Mouse (Mus musculus): Measurements from ENCODE around the gene Fam234b. TPM values are rescaled to one million over a fixed set of nuclear protein-coding genes. Genes with fewer than 3 reads are reported as not detected.

Fam234b gene
- polyA plus RNA-seq, 1 experiment from 2014 or later: 5.7 TPM

DNA sequence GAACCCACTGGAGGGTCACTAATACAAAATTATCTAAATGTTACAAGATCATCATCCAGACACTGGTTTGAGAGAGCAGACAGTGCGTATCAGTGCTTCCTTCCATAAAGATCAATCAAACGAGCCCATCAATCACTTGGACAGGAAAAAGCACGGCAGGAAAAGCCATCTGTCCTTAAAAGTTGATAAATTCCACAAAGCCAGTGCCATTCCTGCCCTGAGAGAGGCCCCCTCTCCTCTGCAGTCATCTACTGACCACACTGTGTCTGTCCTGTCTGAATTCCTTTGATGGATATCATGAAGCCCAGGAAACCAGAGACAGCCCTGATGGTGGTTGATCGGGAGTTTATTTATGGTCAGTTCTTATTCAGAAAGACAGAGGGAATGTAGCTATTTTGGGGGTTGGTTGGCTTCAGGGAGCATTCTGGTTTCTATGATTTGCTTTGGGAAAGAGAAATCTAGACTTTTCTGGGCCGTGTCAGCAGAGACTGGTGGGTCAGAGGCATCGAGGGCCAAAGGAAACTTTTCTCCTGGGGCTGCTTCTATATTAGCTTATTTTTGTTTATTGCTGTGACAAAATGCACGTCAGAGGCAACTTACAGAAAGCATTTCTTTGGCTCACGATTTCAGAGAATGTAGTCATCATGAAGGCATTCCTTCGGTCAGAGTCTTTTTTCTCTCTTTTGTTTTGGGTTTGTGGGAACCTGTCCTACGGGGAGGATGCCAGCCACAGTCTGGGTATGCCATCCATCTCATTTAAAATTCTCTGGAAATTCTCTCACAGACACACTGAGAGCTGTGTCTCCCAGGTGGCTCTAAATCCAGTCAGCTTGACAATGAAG, 10.5 kb upstream of the Fam234b start:
- H3K27ac ChIP-seq (ENCODE audit: low read length): no peak overlapping the region
- DNase-seq (ENCODE audit: low spot score) (no peak), ATAC-seq (no peak)
- H3K27me3 ChIP-seq (replicated peaks; ENCODE audit: insufficient read depth, low read length): no peaks in the 10 kb centered on the region
- no peak overlapping the region for H3K4me2 ChIP-seq (replicated peaks; ENCODE audit: low read depth, low read length)
- H3K9me3 ChIP-seq (ENCODE audit: low read length): no peaks in the 10 kb centered on the region
- 41% methylated on average over 10 of the region's 10 CpGs for WGBS
- no peaks in the 10 kb centered on the region for H3K4me1 ChIP-seq (ENCODE audit: insufficient read depth, low read depth, low read length)
- no peak overlapping the region for H3K9ac ChIP-seq (replicated peaks; ENCODE audit: low read depth)
- H3K4me3 ChIP-seq (ENCODE audit: low read depth, low read length): no peak overlapping the region
- no peaks in the 10 kb centered on the region for H3K36me3 ChIP-seq (ENCODE audit: insufficient read depth, low read length)
- TF ChIP-seq CTCF (IDR thresholded peaks at IDR 0.05) (no peak), EP300 (IDR thresholded peaks at IDR 0.05) (no peak)

DNA sequence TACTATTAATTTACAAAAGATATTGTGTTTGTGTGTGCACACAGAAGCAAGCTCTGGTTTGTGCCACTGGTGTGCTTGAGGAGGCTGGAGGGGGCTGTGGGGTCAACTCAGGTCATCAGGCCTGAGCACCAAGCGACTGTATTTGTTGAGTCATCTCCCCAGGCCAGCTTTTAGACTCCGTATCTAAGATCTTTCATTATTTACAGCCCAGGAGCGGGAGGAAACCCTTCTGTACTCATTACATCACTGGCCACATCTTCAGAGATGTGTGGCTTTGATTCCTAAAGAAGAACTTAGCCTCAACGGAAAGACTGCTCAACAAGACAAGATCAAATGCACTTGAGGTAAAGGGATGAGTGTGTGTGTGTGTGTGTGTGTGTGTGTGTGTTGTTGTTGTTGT, 9.1 kb upstream of the Fam234b start:
- H3K36me3 ChIP-seq (ENCODE audit: insufficient read depth, low read length): no peaks in the 10 kb centered on the region
- no peaks in the 10 kb centered on the region for H3K9me3 ChIP-seq (ENCODE audit: low read length)
- 52% methylated on average over 4 of the region's 4 CpGs for WGBS
- no peak overlapping the region for H3K27ac ChIP-seq (ENCODE audit: low read length)
- H3K4me3 ChIP-seq (ENCODE audit: low read depth, low read length): no peak overlapping the region
- no peak overlapping the region for H3K4me2 ChIP-seq (replicated peaks; ENCODE audit: low read depth, low read length)
- TF ChIP-seq EP300 (IDR thresholded peaks at IDR 0.05) (no peak), CTCF (IDR thresholded peaks at IDR 0.05) (no peak)
- H3K4me1 ChIP-seq (ENCODE audit: insufficient read depth, low read depth, low read length): no peaks in the 10 kb centered on the region
- no peak for DNase-seq (ENCODE audit: low spot score)
- no peaks in the 10 kb centered on the region for H3K27me3 ChIP-seq (replicated peaks; ENCODE audit: insufficient read depth, low read length)
- ATAC-seq: no peak
- H3K9ac ChIP-seq (replicated peaks; ENCODE audit: low read depth): no peak overlapping the region

DNA sequence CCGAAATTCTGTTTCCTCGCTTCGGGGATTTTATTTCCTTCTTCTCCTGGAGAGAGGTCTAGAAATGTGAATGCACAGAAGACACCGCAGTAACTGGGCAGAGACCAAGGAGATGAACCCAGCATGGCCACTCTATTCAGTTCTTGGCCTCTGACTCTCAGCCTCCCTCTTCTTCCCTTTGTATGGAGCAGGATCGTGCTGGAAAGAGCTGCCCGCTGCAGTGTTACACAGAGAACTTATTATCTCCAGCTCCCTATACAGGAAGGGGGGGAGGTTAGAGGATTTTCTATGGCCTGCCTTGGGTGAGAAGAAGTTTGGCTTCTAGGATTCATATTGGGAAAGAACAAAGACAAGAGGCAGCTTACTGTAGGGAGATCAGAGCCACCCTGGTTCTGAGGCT, 7.7 kb upstream of the Fam234b start:
- ATAC-seq (no peak), DNase-seq (ENCODE audit: low spot score) (no peak)
- Histone ChIP-seq H3K27ac (ENCODE audit: low read length) (no peak overlapping the region), H3K4me3 (ENCODE audit: low read depth, low read length) (no peak overlapping the region), H3K4me2 (replicated peaks; ENCODE audit: low read depth, low read length) (no peak overlapping the region), H3K36me3 (ENCODE audit: insufficient read depth, low read length) (no peaks in the 10 kb centered on the region), H3K4me1 (ENCODE audit: insufficient read depth, low read depth, low read length) (no peaks in the 10 kb centered on the region), H3K27me3 (replicated peaks; ENCODE audit: insufficient read depth, low read length) (no peaks in the 10 kb centered on the region), H3K9ac (replicated peaks; ENCODE audit: low read depth) (no peak overlapping the region), H3K9me3 (ENCODE audit: low read length) (no peaks in the 10 kb centered on the region)
- TF ChIP-seq EP300 (IDR thresholded peaks at IDR 0.05): no peak
- TF ChIP-seq CTCF (IDR thresholded peaks at IDR 0.05): no peak
- WGBS: 76% methylated on average over 6 of the region's 6 CpGs

DNA sequence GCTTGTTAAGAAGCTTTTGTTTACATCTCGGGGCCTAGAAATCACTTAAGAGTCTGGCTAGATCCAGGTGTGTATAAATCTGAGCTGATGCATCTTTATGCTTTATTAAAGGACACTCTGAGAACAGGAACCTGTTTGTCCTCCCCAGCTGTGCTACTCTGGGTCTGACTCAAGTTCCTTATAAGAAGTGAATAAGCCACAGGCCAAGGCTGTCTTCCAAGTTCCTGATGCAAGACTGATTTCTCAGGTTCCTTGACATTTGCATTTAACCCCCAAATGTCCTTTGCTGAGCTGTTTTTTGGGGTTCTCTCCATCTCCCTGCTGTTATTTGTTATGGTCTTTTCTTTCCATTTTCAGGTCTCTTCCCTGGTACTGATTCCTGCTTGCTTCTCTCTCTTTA, 5.9 kb upstream of the Fam234b start:
- Histone ChIP-seq H3K4me1 (ENCODE audit: insufficient read depth, low read depth, low read length) (no peaks in the 10 kb centered on the region), H3K27me3 (replicated peaks; ENCODE audit: insufficient read depth, low read length) (no peaks in the 10 kb centered on the region), H3K9me3 (ENCODE audit: low read length) (no peaks in the 10 kb centered on the region), H3K36me3 (ENCODE audit: insufficient read depth, low read length) (no peaks in the 10 kb centered on the region), H3K4me2 (replicated peaks; ENCODE audit: low read depth, low read length) (no peak overlapping the region), H3K4me3 (ENCODE audit: low read depth, low read length) (no peak overlapping the region), H3K27ac (ENCODE audit: low read length) (no peak overlapping the region), H3K9ac (replicated peaks; ENCODE audit: low read depth) (no peak overlapping the region)
- DNase-seq (ENCODE audit: low spot score): no peak
- TF ChIP-seq CTCF (IDR thresholded peaks at IDR 0.05): no peak
- no peak for TF ChIP-seq EP300 (IDR thresholded peaks at IDR 0.05)
- WGBS: 70% methylated on average over 1 of the region's 1 CpGs
- no peak for ATAC-seq

DNA sequence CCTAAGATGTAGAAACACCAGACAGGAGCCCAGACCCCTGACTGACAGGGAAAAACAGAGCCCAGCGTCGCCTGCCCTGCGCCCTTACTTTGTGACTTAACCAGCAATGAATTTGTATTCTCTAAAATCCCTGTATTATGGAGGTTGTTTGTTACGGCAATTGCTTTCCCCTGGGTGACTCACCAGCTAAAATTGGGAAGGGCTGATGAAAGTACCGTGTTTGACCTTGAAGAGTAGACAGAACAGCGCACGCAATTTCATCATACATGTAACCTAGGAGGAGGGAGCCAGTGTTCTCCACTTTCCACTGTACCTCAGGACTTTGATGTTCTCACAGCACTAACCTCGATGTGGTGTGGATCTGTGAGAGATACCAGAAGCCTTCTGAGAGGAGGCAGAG, 4.8 kb upstream of the Fam234b start:
- no peaks in the 10 kb centered on the region for H3K27me3 ChIP-seq (replicated peaks; ENCODE audit: insufficient read depth, low read length)
- H3K36me3 ChIP-seq (ENCODE audit: insufficient read depth, low read length): no peaks in the 10 kb centered on the region
- 85% methylated on average over 8 of the region's 8 CpGs for WGBS
- H3K4me1 ChIP-seq (ENCODE audit: insufficient read depth, low read depth, low read length): no peaks in the 10 kb centered on the region; the same call in 1 of the 2 replicates
- H3K4me2 ChIP-seq (replicated peaks; ENCODE audit: low read depth, low read length): no peak overlapping the region
- H3K4me3 ChIP-seq (ENCODE audit: low read depth, low read length): no peak overlapping the region
- no peak overlapping the region for H3K27ac ChIP-seq (ENCODE audit: low read length)
- H3K9me3 ChIP-seq (ENCODE audit: low read length): no peaks in the 10 kb centered on the region
- DNase-seq (ENCODE audit: low spot score) (no peak), ATAC-seq (no peak)
- TF ChIP-seq CTCF (IDR thresholded peaks at IDR 0.05) (no peak), EP300 (IDR thresholded peaks at IDR 0.05) (no peak)
- no peak overlapping the region for H3K9ac ChIP-seq (replicated peaks; ENCODE audit: low read depth)

DNA sequence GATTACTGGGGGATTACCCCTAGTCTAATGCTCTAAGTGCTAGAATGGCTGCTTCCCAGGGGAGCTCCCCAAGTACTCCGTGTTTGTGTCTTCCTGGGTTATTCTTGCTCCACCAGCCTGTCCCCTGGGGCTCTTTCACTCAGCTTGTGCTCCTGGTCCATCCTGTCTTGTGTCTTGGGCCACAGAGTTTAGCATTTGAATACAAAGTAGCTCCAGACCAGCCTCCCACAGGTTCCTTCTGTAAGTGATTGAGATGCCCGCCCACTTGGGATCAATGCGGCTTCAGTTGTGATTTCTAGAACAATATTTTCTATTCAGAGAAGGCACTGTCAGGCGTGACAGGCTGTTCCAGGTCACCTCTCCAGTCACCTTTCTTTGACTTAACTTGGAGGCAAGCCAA, 4.0 kb upstream of the Fam234b start:
- 55% methylated on average over 4 of the region's 4 CpGs for whole genome bisulfite sequencing

More for the DNA sequence above, 4.0 kb upstream of the Fam234b start:
- Histone ChIP-seq H3K4me2 (replicated peaks; ENCODE audit: low read depth, low read length) (no peak overlapping the region), H3K4me1 (ENCODE audit: insufficient read depth, low read depth, low read length) (no peaks in the 10 kb centered on the region; the same call in 1 of the 2 replicates), H3K27me3 (replicated peaks; ENCODE audit: insufficient read depth, low read length) (no peaks in the 10 kb centered on the region), H3K27ac (ENCODE audit: low read length) (no peak overlapping the region), H3K9ac (replicated peaks; ENCODE audit: low read depth) (no peak overlapping the region), H3K36me3 (ENCODE audit: insufficient read depth, low read length) (no peaks in the 10 kb centered on the region), H3K4me3 (ENCODE audit: low read depth, low read length) (no peak overlapping the region), H3K9me3 (ENCODE audit: low read length) (no peaks in the 10 kb centered on the region)
- no peak for TF ChIP-seq CTCF (IDR thresholded peaks at IDR 0.05)
- TF ChIP-seq EP300 (IDR thresholded peaks at IDR 0.05): no peak
- no peak for DNase-seq (ENCODE audit: low spot score)
- ATAC-seq: no peak

All from lung, postnatal 0 days (tissue).